Mouse (Mus musculus) kidney, adult 2 months (tissue): Measurements from ENCODE around the gene Pgk2.

Source experiments
- CTCF ChIP-seq: fragments of 200-500 bp; conservative IDR thresholded peaks from 2 replicates; pipeline ENCODE4 v1.5.1; 2011; ENCODE audit warnings: low read depth, mild to moderate bottlenecking, control low read depth, low read length, moderate library complexity, mixed read lengths; ENCODE audit not compliant: insufficient read depth, insufficient read length
- POLR2A ChIP-seq: fragments of 200-500 bp; IDR thresholded peaks from one replicate; pipeline ENCODE4 v1.6.1; 2011; ENCODE audit warnings: low read depth, low read length, control low read depth

- TF ChIP-seq POLR2A (no peak), CTCF (no peak)
Measured at GRCm38 (mm10) chr17:40242135-40242534, 33.7 kb upstream of the Pgk2 start, which contains the start of gene Crisp3.
